Mouse (Mus musculus) lung, postnatal 0 days (tissue): Measurements from ENCODE around the gene Ambp.
A peak's percentile ranks its signal among the peaks of the same experiment; 100 is the strongest.

Experiments
- CTCF ChIP-seq: IDR thresholded peaks from 2 replicates; pipeline ENCODE4 v1.5.1; 2016; ENCODE audit warnings: antibody characterized with exemption, mild to moderate bottlenecking
- EP300 ChIP-seq: IDR thresholded peaks from 2 replicates; pipeline ENCODE4 v1.6.1; 2016; ENCODE audit warnings: antibody characterized with exemption, mild to moderate bottlenecking, control low read depth

DNA sequence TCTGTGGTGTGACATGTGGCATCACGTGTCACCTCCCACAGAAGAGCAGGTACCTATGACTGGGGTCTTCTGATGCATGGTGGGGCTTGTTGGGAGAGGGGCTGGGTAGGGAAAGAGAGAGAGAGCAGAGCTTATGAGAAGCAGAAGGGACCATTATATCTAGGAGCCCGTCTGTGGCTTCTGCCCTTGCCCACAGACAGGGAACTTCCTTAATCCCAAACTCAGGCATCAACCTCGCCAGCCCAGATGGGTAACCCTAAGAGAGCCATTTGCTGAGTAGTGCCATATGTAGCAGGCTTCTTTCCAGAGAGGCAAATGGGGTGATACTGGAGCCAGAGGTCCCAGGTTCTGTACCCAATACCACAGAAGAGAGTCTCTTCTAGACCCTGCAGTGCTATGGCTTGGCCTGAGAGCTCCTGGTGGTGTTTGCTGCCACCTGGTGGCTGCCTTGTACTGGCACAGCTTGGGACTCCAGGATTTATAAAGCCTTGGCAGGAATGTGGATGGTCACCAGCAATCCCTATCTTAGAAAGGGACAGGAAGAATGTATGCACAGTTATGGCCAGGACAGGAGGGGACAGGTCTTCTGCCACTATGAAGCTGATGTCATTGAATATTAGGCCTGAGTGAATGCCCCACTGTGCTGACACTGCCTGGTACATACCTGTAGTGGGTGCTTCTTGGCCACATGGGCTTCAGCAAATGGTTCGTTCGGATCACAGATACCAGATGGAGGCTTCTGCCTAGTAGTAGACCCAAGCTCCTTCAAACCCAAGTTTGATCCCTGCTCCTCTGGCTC lies 35.8 kb downstream of the Ambp start:
- TF ChIP-seq CTCF, result peak; percentile 99
- no peak for TF ChIP-seq EP300
